Mouse (Mus musculus): ENCODE measurements at regions not wholly inside any gene's neighbourhood (a gene's known extent, or its start where the extent isn't known, plus 50 kb on each side); places are given as distances from the start of the nearest gene placed in this dataset.

DNA sequence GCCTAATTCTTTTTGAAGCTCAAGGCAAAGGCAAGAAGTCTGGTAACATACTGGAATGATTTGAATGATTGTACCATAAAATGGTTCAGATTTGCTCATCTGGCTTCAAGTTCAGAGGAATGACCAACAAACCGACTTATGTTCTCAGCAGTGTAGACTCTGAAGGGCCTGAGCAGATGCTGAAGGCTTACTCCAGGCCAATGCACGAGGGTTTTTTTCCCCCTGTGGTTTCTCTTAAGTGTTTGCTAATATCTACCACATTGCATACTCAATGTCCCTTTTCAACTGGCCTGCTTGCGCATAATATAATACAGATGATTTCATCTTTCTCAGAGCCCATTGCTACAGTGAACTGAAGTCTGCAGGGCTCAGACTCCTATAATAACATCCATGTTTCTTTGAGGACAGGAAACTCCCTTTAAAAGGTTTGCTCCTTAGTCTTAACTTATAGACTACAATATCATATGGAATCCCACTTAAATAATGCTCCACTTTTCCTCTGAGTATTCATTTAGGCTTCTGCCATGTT, 1182.5 kb downstream of the Slc22a22 start:
- peak; percentile 80 for ATAC-seq (ENCODE audit: insufficient number of reproducible peaks, low FRiP score, low TSS enrichment, low read depth)
- no peaks in the 10 kb centered on the region for H3K27me3 ChIP-seq
- H3K9ac ChIP-seq, result no peak overlapping the region
- peak overlapping the region; percentile 44; the same call in 1 of the 2 replicates for H3K27ac ChIP-seq (replicated peaks)
- no peak overlapping the region for H3K4me2 ChIP-seq (replicated peaks)
- H3K36me3 ChIP-seq, result no peaks in the 10 kb centered on the region
- no peaks in the 10 kb centered on the region for H3K9me3 ChIP-seq (replicated peaks)
- WGBS, result 28% methylated on average over 3 of the region's 3 CpGs
- no peak overlapping the region for H3K4me3 ChIP-seq (replicated peaks)
- H3K4me1 ChIP-seq, result no peaks in the 10 kb centered on the region

- WGBS, result 33% methylated on average over 7 of the region's 7 CpGs
- Histone ChIP-seq H3K4me2 (replicated peaks) (no peak overlapping the region), H3K4me3 (replicated peaks) (no peak overlapping the region), H3K4me1 (peaks cover 8% of the 10 kb centered on the region; the same call in 1 of the 2 replicates), H3K27ac (replicated peaks) (no peak overlapping the region), H3K27me3 (no peaks in the 10 kb centered on the region), H3K36me3 (no peaks in the 10 kb centered on the region), H3K9ac (no peak overlapping the region), H3K9me3 (replicated peaks) (no peaks in the 10 kb centered on the region)
- no peak for ATAC-seq (ENCODE audit: insufficient number of reproducible peaks, low FRiP score, low TSS enrichment, low read depth)
These were observed 1198.7 kb downstream of the Slc22a22 start for GRCm38 (mm10) chr15:56278622-56279301.

GRCm38 (mm10) chr15:56278006-56278405, 1199.4 kb downstream of the Slc22a22 start:
- Histone ChIP-seq H3K4me3 (replicated peaks) (no peak overlapping the region), H3K9ac (no peak overlapping the region), H3K27me3 (no peaks in the 10 kb centered on the region), H3K27ac (replicated peaks) (peak overlapping the region; percentile 8; the same call in 1 of the 2 replicates), H3K9me3 (replicated peaks) (no peaks in the 10 kb centered on the region), H3K4me1 (peaks cover 8% of the 10 kb centered on the region; the same call in 1 of the 2 replicates), H3K36me3 (no peaks in the 10 kb centered on the region), H3K4me2 (replicated peaks) (no peak overlapping the region)
- ATAC-seq (ENCODE audit: insufficient number of reproducible peaks, low FRiP score, low TSS enrichment, low read depth), result no peak
- 44% methylated on average over 3 of the region's 3 CpGs for WGBS

DNA sequence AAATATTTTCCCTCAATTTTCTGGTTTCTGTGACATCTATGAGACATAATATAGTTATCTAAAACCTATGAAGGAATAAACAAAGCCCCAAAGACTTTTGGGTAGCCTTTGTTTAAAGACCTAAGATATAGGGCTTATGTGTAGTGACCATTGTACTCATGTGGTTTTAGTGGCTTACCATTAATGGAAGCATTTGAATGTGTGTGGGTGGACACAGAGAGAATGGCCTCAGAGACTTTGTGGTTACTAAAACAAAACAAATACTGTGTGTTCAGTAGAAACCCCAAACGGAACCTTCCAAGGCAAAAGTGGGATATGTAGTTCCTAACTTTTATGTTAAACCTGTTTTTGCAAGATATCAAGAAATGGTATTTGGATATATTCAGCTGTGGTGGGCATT, 1228.7 kb downstream of the Slc22a22 start:
- Histone ChIP-seq H3K9me3 (replicated peaks) (no peaks in the 10 kb centered on the region), H3K27ac (replicated peaks) (no peak overlapping the region), H3K4me2 (replicated peaks) (no peak overlapping the region), H3K4me1 (no peaks in the 10 kb centered on the region), H3K4me3 (replicated peaks) (no peak overlapping the region), H3K36me3 (no peaks in the 10 kb centered on the region), H3K9ac (no peak overlapping the region), H3K27me3 (no peaks in the 10 kb centered on the region)
- 66% methylated on average over 1 of the region's 1 CpGs for WGBS
- no peak for ATAC-seq (ENCODE audit: insufficient number of reproducible peaks, low FRiP score, low TSS enrichment, low read depth)

DNA sequence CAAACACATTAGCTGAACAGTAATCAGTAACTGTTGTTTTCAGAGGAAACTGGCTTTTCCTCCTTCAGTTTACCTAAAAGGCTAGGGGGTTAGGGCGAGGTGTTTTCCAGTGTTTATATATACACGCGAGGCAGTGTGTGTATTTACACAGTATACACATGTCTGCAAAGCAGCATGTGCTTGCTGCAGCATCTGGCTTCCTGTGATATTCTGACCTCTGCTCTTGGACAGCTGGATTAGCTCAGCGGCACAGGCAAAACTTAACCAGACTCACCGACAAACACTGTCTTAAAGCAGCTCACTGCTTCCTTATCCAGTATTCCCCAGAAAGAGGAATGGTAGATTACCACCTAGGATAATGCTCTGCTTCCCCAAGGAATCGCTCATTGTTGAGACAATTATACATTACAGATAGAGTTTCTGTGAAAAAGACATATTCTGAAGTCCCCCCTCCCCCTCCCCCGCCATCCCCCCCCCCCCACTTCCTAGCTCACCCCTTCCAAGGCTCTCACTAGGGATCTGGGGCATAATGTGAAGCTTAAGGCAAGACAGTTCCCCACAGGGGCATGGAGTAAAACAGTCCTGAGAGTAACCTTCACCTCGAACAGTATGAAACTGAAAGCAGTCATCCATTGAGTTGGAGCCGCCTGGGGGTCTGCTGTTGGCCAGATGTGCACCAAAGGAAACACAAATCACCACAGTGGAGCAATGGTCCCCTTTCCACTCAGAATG, 1233.3 kb downstream of the Slc22a22 start:
- no peaks in the 10 kb centered on the region for H3K36me3 ChIP-seq
- no peak for ATAC-seq (ENCODE audit: insufficient number of reproducible peaks, low FRiP score, low TSS enrichment, low read depth)
- no peak overlapping the region for H3K9ac ChIP-seq
- H3K27me3 ChIP-seq, result no peaks in the 10 kb centered on the region
- WGBS, result 38% methylated on average over 9 of the region's 9 CpGs
- no peak overlapping the region for H3K27ac ChIP-seq (replicated peaks)
- H3K4me1 ChIP-seq, result no peaks in the 10 kb centered on the region
- H3K9me3 ChIP-seq (replicated peaks), result no peaks in the 10 kb centered on the region
- H3K4me3 ChIP-seq (replicated peaks), result no peak overlapping the region
- no peak overlapping the region for H3K4me2 ChIP-seq (replicated peaks)

GRCm38 (mm10) chr15:56202552-56202951, 1274.9 kb downstream of the Slc22a22 start:
- whole genome bisulfite sequencing, result 60% methylated on average over 5 of the region's 5 CpGs
- no peaks in the 10 kb centered on the region for H3K27me3 ChIP-seq
- H3K36me3 ChIP-seq, result no peaks in the 10 kb centered on the region
- H3K4me2 ChIP-seq (replicated peaks), result no peak overlapping the region
- no peak overlapping the region for H3K9ac ChIP-seq
- no peak overlapping the region for H3K27ac ChIP-seq (replicated peaks)
- no peak overlapping the region for H3K4me3 ChIP-seq (replicated peaks)
- no peaks in the 10 kb centered on the region for H3K9me3 ChIP-seq (replicated peaks)
- ATAC-seq (ENCODE audit: insufficient number of reproducible peaks, low FRiP score, low TSS enrichment, low read depth), result no peak
- peaks cover 9% of the 10 kb centered on the region; the same call in 1 of the 2 replicates for H3K4me1 ChIP-seq

- ATAC-seq (ENCODE audit: insufficient number of reproducible peaks, low FRiP score, low TSS enrichment, low read depth), result no peak
- no peak overlapping the region for H3K27ac ChIP-seq (replicated peaks)
- H3K36me3 ChIP-seq, result no peaks in the 10 kb centered on the region
- no peaks in the 10 kb centered on the region for H3K9me3 ChIP-seq (replicated peaks)
- H3K4me2 ChIP-seq (replicated peaks), result no peak overlapping the region
- 33% methylated on average over 2 of the region's 2 CpGs for WGBS
- H3K27me3 ChIP-seq, result no peaks in the 10 kb centered on the region
- no peak overlapping the region for H3K9ac ChIP-seq
- H3K4me1 ChIP-seq, result peaks cover 11% of the 10 kb centered on the region; the same call in 1 of the 2 replicates
- H3K4me3 ChIP-seq (replicated peaks), result no peak overlapping the region
These were observed 1278.1 kb downstream of the Slc22a22 start for GRCm38 (mm10) chr15:56199336-56199735.

DNA sequence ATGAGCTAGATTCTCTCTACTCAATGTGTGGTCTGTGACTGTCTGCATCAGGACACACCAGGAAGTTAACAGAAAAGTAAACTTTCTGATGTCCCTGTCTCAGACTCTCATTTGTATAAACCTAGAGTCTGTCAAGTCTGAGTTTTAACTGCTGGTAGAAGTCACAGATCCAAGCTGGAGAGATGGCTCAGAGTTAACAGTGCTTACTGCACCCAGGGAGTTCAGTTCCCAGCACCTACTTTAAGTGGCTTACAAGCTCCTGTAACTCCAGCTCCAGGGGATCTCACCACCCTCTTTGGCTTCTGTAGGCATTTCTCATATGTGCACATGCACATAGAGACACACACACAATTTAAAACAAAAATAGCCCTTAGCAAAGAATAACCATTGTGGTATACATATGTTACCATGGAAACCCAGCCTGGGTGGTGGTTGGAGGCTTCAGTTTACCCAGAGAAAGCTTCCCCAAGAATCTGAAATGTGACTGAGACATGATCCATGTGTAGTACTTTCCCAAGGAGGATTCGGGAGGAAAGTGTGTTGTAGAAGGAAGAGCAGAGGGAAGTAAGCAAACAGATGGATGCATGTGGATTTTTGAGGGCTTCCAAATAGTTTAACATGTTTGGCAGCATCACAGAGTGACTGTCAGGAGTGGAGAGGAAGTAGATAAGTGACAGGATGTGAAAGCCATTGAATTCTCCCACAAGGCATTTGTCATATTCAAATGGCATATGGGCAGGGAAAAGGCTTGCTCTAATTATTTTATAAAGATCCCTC, 1279.8 kb downstream of the Slc22a22 start:
- no peak for ATAC-seq (ENCODE audit: insufficient number of reproducible peaks, low FRiP score, low TSS enrichment, low read depth)
- Histone ChIP-seq H3K4me3 (replicated peaks) (no peak overlapping the region), H3K27ac (replicated peaks) (no peak overlapping the region; the same call in 1 of the 2 replicates)

GRCm38 (mm10) chr15:56166236-56166635, 1311.2 kb downstream of the Slc22a22 start:
- ATAC-seq (ENCODE audit: insufficient number of reproducible peaks, low FRiP score, low TSS enrichment, low read depth), result no peak
- WGBS, result 29% methylated on average over 6 of the region's 6 CpGs
- H3K4me2 ChIP-seq (replicated peaks), result no peak overlapping the region

More for the DNA sequence above, 1279.8 kb downstream of the Slc22a22 start:
- no peaks in the 10 kb centered on the region for H3K27me3 ChIP-seq
- WGBS, result 33% methylated on average over 1 of the region's 1 CpGs
- no peak overlapping the region for H3K4me2 ChIP-seq (replicated peaks)
- no peak overlapping the region for H3K9ac ChIP-seq
- no peaks in the 10 kb centered on the region for H3K36me3 ChIP-seq
- H3K9me3 ChIP-seq (replicated peaks), result no peaks in the 10 kb centered on the region
- H3K4me1 ChIP-seq, result peaks cover 11% of the 10 kb centered on the region; the same call in 1 of the 2 replicates

DNA sequence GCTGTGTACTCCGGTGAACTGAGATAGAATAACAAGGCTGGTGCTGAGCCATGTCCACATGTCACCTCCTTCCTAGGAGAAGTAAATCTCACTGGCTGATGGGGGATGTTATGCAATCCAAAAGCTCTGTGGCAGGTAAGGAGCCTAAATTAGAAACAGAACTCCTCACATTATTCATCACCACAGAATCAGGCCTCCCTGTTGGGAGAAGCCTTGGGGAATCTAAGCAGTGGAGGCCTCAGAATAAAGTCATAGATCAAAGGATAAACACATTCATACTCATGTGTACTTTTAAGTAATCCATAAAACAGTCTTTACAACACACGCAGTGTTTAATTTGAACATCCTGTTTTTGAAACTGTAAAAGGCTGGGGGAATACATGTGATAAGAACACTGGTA, 1318.7 kb downstream of the Slc22a22 start:
- 30% methylated on average over 2 of the region's 2 CpGs for WGBS
- Histone ChIP-seq H3K9me3 (replicated peaks) (0 out of 2 replicates have a peak, but pooled peaks cover 4% of the 10 kb centered on the region), H3K9ac (no peak overlapping the region), H3K4me1 (no peaks in the 10 kb centered on the region), H3K4me3 (replicated peaks) (no peak overlapping the region), H3K27me3 (no peaks in the 10 kb centered on the region), H3K4me2 (replicated peaks) (no peak overlapping the region), H3K36me3 (no peaks in the 10 kb centered on the region), H3K27ac (replicated peaks) (no peak overlapping the region)
- ATAC-seq (ENCODE audit: insufficient number of reproducible peaks, low FRiP score, low TSS enrichment, low read depth), result no peak

More at GRCm38 (mm10) chr15:56166236-56166635, 1311.2 kb downstream of the Slc22a22 start:
- Histone ChIP-seq H3K27ac (replicated peaks) (no peak overlapping the region), H3K36me3 (no peaks in the 10 kb centered on the region), H3K27me3 (no peaks in the 10 kb centered on the region), H3K4me1 (0 out of 2 replicates have a peak, but pooled peaks cover 4% of the 10 kb centered on the region), H3K4me3 (replicated peaks) (no peak overlapping the region), H3K9ac (no peak overlapping the region), H3K9me3 (replicated peaks) (no peaks in the 10 kb centered on the region)

GRCm38 (mm10) chr15:56139451-56139850, 1338.0 kb downstream of the Slc22a22 start:
- no peaks in the 10 kb centered on the region for H3K27me3 ChIP-seq
- no peak overlapping the region for H3K4me2 ChIP-seq (replicated peaks)
- H3K4me1 ChIP-seq, result no peaks in the 10 kb centered on the region
- H3K36me3 ChIP-seq, result no peaks in the 10 kb centered on the region
- no peak overlapping the region for H3K4me3 ChIP-seq (replicated peaks)
- 79% methylated on average over 3 of the region's 3 CpGs for WGBS
- no peak overlapping the region for H3K27ac ChIP-seq (replicated peaks)
- H3K9me3 ChIP-seq (replicated peaks), result no peaks in the 10 kb centered on the region
- no peak overlapping the region for H3K9ac ChIP-seq
- no peak for ATAC-seq (ENCODE audit: insufficient number of reproducible peaks, low FRiP score, low TSS enrichment, low read depth)

Data from embryonic facial prominence, embryonic 15.5 days (tissue).